Mouse (Mus musculus) heart, adult 10 weeks (tissue): Measurements from ENCODE around the gene Abhd4. TPM values are rescaled to one million over a fixed set of nuclear protein-coding genes. Genes with fewer than 3 reads are reported as not detected.

Experiments used
- polyA plus RNA-seq: library from polyadenylated mRNA; stranded (reverse); fragments of 350-450 nt; fragmentation: Illumina TruSeq; extraction: RNeasy Lipid Tissue Mini Kit (QIAGEN cat#74804); gene quantifications from one replicate; pipeline ENCODE4 v1.2.3, GENCODE M21; 2014; ENCODE audit warnings: low read depth, low replicate concordance

The Abhd4 gene
- polyA plus RNA-seq, result 50.5 TPM

DNA sequence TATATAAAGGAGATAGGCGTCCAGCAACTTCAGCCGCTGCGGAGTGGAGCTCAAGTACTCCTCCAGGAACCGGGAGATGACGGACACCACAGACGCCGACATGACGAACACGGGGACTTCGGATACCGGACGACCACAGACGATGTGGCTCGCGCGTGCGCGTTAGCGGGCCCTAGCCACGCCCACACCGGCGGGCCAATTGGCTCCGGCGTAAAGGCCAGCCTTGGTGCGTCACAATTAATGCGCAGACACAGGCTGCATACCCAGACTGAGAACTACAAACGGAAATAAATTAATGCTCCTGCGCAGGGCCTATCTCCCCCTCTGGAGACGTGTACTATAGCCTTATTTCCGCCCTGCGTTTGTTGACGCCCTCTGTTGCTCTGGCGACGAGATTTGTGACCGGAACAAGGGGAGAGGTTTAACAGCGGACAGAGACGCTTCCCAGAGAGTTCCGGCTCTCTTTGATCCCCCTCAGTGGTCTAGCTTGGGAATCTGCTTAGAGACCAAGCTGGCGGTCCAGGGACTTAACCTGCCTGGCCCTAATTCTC, at the start of gene Abhd4, which contains the start of gene Dad1:
Abhd4 (plus strand) TSS at position 448 of the 551 bp plus-strand sequence.
Dad1 (minus strand) TSS at position 364 of the 551 bp plus-strand sequence.

GRCm38 (mm10) chr14:54284839-54285238, 30.9 kb downstream of the Abhd4 start, which contains the start of gene Olfr49:
TSS of gene Olfr49 (minus strand) at chr14:54284939.

Other genes with a start within 250 kb of the Abhd4 start
- 110 TPM for gene Dad1, start 84 bp upstream of the Abhd4 start, polyA plus RNA-seq
- not detected for gene Olfr49, start 30.8 kb downstream of the Abhd4 start, polyA plus RNA-seq
- 88.7 TPM for gene Oxa1l, start 106.6 kb downstream of the Abhd4 start, polyA plus RNA-seq
- gene Slc7a7, start 163.6 kb downstream of the Abhd4 start, polyA plus RNA-seq, result 13.5 TPM
- 135 TPM for gene Mrpl52, start 172.7 kb downstream of the Abhd4 start, polyA plus RNA-seq
- 17.9 TPM for gene Mmp14, start 177.4 kb downstream of the Abhd4 start, polyA plus RNA-seq
- gene Lrp10, start 209.9 kb downstream of the Abhd4 start, polyA plus RNA-seq, result 37.3 TPM
- not detected for gene Rem2, start 221.9 kb downstream of the Abhd4 start, polyA plus RNA-seq